Mouse (Mus musculus): Measurements from ENCODE around the gene Pacs2. TPM values are rescaled to one million over a fixed set of nuclear protein-coding genes. Genes with fewer than 3 reads are reported as not detected.
A peak's percentile ranks its signal among the peaks of the same experiment; 100 is the strongest.

The Pacs2 gene
- polyA plus RNA-seq, 1 experiment from 2014 or later, result 4.0 TPM

DNA sequence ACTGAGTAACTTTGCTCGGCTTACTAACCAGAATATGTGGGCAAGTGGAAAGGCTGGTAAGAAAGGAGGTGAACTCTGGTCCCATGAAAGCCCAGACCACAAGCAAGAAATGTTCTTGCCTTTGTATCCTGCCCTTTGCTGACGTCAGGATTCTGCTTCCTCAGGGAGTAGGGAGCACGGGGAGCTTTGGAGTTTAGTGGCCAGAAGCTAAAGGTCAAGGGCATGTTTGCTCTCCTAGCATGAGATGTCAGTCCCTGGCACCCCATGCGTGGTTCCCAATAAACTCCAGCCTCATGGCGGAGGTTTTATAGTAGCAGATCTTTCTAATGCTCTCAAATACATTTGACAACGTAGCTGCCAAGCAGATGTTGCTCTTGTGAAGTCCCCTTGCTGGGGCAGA is 57.5 kb downstream of the Pacs2 start:
- 63% methylated on average over 6 of the region's 6 CpGs for WGBS (ENCODE audit: insufficient replicate concordance)

DNA sequence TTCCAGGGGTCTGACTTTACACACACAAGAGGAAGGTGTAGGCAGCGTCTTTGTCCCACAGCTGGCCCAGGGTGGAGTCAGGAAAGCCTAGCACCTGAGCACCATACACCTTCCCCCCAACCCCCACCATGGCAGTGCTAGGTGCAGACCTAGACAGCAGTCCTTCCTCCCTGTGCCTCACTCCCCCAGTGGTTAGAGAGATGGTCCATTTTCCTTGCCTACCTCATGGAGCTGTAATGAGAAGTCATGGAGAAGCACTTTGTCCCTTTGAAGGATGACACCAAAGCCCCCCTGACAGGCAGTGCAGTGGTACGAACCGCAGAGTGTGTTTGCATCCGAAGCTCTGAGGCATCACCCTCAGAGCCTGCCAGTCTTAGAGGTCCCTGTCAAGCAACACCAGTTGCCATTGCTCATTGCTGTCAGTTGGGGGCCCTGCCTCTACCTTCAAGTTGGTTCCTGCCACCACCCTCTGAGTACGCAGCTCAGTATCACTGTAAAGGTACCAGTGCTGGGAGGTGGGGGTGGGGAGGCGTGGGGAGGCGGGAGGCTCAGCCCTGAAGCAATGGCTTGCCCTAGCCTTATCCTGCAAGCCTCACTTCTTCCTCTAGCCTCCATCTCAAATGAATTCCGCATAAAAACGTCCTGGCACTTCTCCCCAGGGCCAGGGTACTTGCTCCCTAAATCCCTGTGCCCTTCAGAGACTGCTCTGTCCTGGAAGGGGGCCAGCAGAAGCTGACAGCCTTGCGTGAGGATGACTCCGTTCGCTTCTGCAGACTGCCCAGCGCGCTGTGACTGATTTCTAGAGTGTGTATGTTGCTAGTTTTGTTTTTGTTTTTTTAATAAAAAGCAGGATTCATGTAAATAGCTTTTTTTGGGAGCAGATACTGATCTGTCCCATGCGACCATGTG is 59.4 kb downstream of the Pacs2 start:
- Histone ChIP-seq H3K36me3 (replicated peaks; ENCODE audit: insufficient read depth, low read length) (peaks cover 22% of the 10 kb centered on the region), H3K9ac (replicated peaks) (peak overlapping the region; percentile 75), H3K27ac (ENCODE audit: low read depth) (peak overlapping the region; percentile 80; the same call in 1 of the 2 replicates), H3K4me2 (ENCODE audit: low read depth, low read length) (peak overlapping the region; percentile 99), H3K4me1 (ENCODE audit: insufficient read depth) (peaks cover 30% of the 10 kb centered on the region), H3K9me3 (ENCODE audit: low read length) (no peaks in the 10 kb centered on the region), H3K4me3 (ENCODE audit: low read depth, low read length) (peak overlapping the region; percentile 58), H3K27me3 (ENCODE audit: insufficient read depth, low read length) (no peaks in the 10 kb centered on the region)
- 14% methylated on average over 15 of the region's 15 CpGs for WGBS (ENCODE audit: insufficient replicate concordance)
- no peak for TF ChIP-seq CTCF (IDR thresholded peaks at IDR 0.05; ENCODE audit: low read depth)
- TF ChIP-seq EP300 (IDR thresholded peaks at IDR 0.05; ENCODE audit: low read depth), result no peak
- peak; percentile 28; the same call in 1 of the 2 replicates for ATAC-seq
- DNase-seq, result no peak

More for the DNA sequence above, 57.5 kb downstream of the Pacs2 start:
- no peak for TF ChIP-seq CTCF (IDR thresholded peaks at IDR 0.05; ENCODE audit: low read depth)
- no peak for TF ChIP-seq EP300 (IDR thresholded peaks at IDR 0.05; ENCODE audit: low read depth)
- no peak for DNase-seq
- Histone ChIP-seq H3K4me1 (ENCODE audit: insufficient read depth) (peaks cover 30% of the 10 kb centered on the region), H3K27me3 (ENCODE audit: insufficient read depth, low read length) (no peaks in the 10 kb centered on the region), H3K36me3 (replicated peaks; ENCODE audit: insufficient read depth, low read length) (peaks cover 23% of the 10 kb centered on the region), H3K27ac (ENCODE audit: low read depth) (no peak overlapping the region), H3K9ac (replicated peaks) (no peak overlapping the region), H3K4me3 (ENCODE audit: low read depth, low read length) (no peak overlapping the region), H3K9me3 (ENCODE audit: low read length) (no peaks in the 10 kb centered on the region), H3K4me2 (ENCODE audit: low read depth, low read length) (no peak overlapping the region)
- no peak for ATAC-seq

DNA sequence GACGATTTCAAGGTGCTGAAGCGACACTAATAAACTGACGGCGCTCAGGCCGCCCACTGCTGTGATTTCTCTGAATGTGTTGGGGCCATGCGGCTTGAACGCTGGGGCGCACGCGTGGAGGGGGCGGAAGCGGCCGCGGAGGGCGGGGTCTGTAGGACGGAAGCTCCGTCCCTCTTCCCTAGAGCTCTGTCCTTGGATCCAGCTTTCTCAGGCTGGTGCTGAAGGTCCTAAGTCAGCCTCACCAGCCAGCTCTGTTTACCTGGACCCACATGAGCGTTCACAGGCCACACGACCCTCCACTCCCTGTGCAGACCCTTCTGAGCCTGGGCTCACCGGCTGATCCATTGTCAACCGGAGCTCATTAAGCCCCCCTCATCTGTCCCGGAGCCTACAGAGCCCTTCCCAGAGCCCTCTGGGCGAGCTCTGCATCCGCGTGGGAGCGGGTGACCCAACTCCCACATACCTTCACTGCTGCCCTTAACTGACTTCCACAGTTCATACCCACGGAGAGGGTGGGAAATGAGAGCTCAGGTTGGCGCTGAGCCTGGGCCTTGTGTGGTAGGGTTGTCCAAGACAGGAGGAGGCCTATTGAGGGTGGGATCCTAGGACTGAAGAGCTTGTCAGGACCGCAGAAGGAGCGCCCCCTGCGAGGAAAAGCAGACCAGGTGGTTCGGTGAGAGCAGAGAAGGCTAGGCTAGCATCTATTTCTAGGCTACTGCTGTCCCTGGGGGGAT is 60.2 kb downstream of the Pacs2 start, which contains the start of gene Tex22:
TSS of gene Tex22 (plus strand) at position 174 of the 734 bp plus-strand sequence.
- H3K36me3 ChIP-seq (replicated peaks; ENCODE audit: insufficient read depth, low read length), result peaks cover 17% of the 10 kb centered on the region
- 3% methylated on average over 32 of the region's 32 CpGs for WGBS (ENCODE audit: insufficient replicate concordance)
- peak; percentile 81 for ATAC-seq

GRCm38 (mm10) chr12:113075063-113075454 is 60.8 kb downstream of the Pacs2 start:
- WGBS (ENCODE audit: insufficient replicate concordance), result 4% methylated on average over 10 of the region's 10 CpGs

More for the DNA sequence above, 60.2 kb downstream of the Pacs2 start, which contains the start of gene Tex22:
- no peaks in the 10 kb centered on the region for H3K9me3 ChIP-seq (ENCODE audit: low read length)
- no peaks in the 10 kb centered on the region for H3K27me3 ChIP-seq (ENCODE audit: insufficient read depth, low read length)
- peak within 1 kb of the TSS; percentile 75 for H3K9ac ChIP-seq (replicated peaks)
- peak within 1 kb of the TSS; percentile 80 for H3K27ac ChIP-seq (ENCODE audit: low read depth)
- TF ChIP-seq EP300 (IDR thresholded peaks at IDR 0.05; ENCODE audit: low read depth) (no peak), CTCF (IDR thresholded peaks at IDR 0.05; ENCODE audit: low read depth) (no peak)
- peaks cover 30% of the 10 kb centered on the region for H3K4me1 ChIP-seq (ENCODE audit: insufficient read depth)
- DNase-seq, result peak; percentile 85
- H3K4me2 ChIP-seq (ENCODE audit: low read depth, low read length), result peak within 1 kb of the TSS; percentile 99
- peak within 1 kb of the TSS; percentile 58 for H3K4me3 ChIP-seq (ENCODE audit: low read depth, low read length)

DNA sequence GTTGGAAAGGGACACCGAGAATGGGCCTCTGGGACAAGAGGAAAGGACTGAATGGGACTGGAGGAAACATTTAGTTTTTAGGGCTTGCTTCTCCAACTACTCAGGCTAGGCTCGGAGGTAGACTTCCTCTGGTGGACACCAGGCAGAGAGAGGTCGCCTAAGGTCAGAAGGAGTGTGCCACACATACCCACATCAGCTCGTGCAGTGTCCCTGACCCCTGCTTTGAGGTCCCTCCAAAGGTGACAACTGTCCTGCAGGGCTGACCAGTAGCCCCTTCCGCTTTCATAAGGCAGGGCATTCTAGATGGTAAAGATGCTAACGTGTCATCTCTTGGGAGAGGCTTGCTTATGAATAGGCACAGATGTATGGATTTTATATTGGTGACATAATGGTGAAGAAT is 61.2 kb downstream of the Pacs2 start:
- DNase-seq, result no peak
- WGBS (ENCODE audit: insufficient replicate concordance), result 44% methylated on average over 6 of the region's 6 CpGs

More at GRCm38 (mm10) chr12:113075063-113075454, 60.8 kb downstream of the Pacs2 start:
- peak; percentile 83 for ATAC-seq
- peaks cover 30% of the 10 kb centered on the region for H3K4me1 ChIP-seq (ENCODE audit: insufficient read depth)
- peak overlapping the region; percentile 75 for H3K9ac ChIP-seq (replicated peaks)
- peak overlapping the region; percentile 80 for H3K27ac ChIP-seq (ENCODE audit: low read depth)
- H3K9me3 ChIP-seq (ENCODE audit: low read length), result no peaks in the 10 kb centered on the region
- no peaks in the 10 kb centered on the region for H3K27me3 ChIP-seq (ENCODE audit: insufficient read depth, low read length)
- H3K4me3 ChIP-seq (ENCODE audit: low read depth, low read length), result peak overlapping the region; percentile 58
- TF ChIP-seq EP300 (IDR thresholded peaks at IDR 0.05; ENCODE audit: low read depth), result no peak
- TF ChIP-seq CTCF (IDR thresholded peaks at IDR 0.05; ENCODE audit: low read depth), result peak; percentile 99
- H3K4me2 ChIP-seq (ENCODE audit: low read depth, low read length), result peak overlapping the region; percentile 99
- DNase-seq, result peak; percentile 90
- H3K36me3 ChIP-seq (replicated peaks; ENCODE audit: insufficient read depth, low read length), result peaks cover 11% of the 10 kb centered on the region

More for the DNA sequence above, 61.2 kb downstream of the Pacs2 start:
- Histone ChIP-seq H3K4me3 (ENCODE audit: low read depth, low read length) (no peak overlapping the region), H3K4me1 (ENCODE audit: insufficient read depth) (peaks cover 30% of the 10 kb centered on the region), H3K9me3 (ENCODE audit: low read length) (no peaks in the 10 kb centered on the region), H3K27me3 (ENCODE audit: insufficient read depth, low read length) (no peaks in the 10 kb centered on the region), H3K9ac (replicated peaks) (0 out of 2 replicates have a peak overlapping the region, but pooled peaks have one; percentile 75), H3K36me3 (replicated peaks; ENCODE audit: insufficient read depth, low read length) (peaks cover 8% of the 10 kb centered on the region; the same call in 1 of the 2 replicates), H3K27ac (ENCODE audit: low read depth) (no peak overlapping the region), H3K4me2 (ENCODE audit: low read depth, low read length) (peak overlapping the region; percentile 99)
- no peak for TF ChIP-seq CTCF (IDR thresholded peaks at IDR 0.05; ENCODE audit: low read depth)
- no peak for TF ChIP-seq EP300 (IDR thresholded peaks at IDR 0.05; ENCODE audit: low read depth)
- 0 out of 2 replicates have a peak, but pooled peaks have one; percentile 0 for ATAC-seq

All from liver, postnatal 0 days (tissue).